Mouse (Mus musculus) embryonic facial prominence, embryonic 14.5 days (tissue): Measurements from ENCODE around the gene Mtnr1b. TPM values are rescaled to one million over a fixed set of nuclear protein-coding genes. Genes with fewer than 3 reads are reported as not detected.

ENCODE experiments used
- ATAC-seq: fragments of 200-750 bp; cut with Nextera tagmentation; 2 replicates; pipeline ENCODE4 v1.8.0; 2017; ENCODE audit warnings: low read depth, moderate number of reproducible peaks, moderate TSS enrichment
- DNase-seq: peaks from one replicate; pipeline ENCODE4 v3.0.0-alpha.2; 2015; ENCODE audit warnings: low spot score
- H3K27ac ChIP-seq: fragments of 300-500 bp; sonication (generic); replicated peaks from 2 replicates; pipeline ENCODE4 v1.5.1; 2014; ENCODE audit warnings: low read depth, mild to moderate bottlenecking, low read length, moderate library complexity
- H3K27me3 ChIP-seq: fragments of 300-500 bp; sonication (generic); replicated peaks from 2 replicates; pipeline ENCODE4 v1.6.1; 2014; ENCODE audit warnings: low read length; ENCODE audit not compliant: control insufficient read depth, insufficient read depth
- H3K36me3 ChIP-seq: fragments of 300-500 bp; sonication (generic); 2 replicates; pipeline ENCODE4 v1.6.1; 2014; ENCODE audit warnings: low read length, mixed read lengths; ENCODE audit not compliant: control insufficient read depth, insufficient read depth
- H3K4me1 ChIP-seq: fragments of 300-500 bp; sonication (generic); 2 replicates; pipeline ENCODE4 v1.6.1; 2014; ENCODE audit warnings: antibody characterized with exemption, low read length; ENCODE audit not compliant: control insufficient read depth, insufficient read depth
- H3K4me2 ChIP-seq: fragments of 300-500 bp; sonication (generic); 2 replicates; pipeline ENCODE4 v1.6.1; 2014; ENCODE audit warnings: low read depth, mild to moderate bottlenecking, low read length, moderate library complexity, mixed read lengths
- H3K4me3 ChIP-seq: fragments of 300-500 bp; sonication (generic); 2 replicates; pipeline ENCODE4 v1.5.1; 2014; ENCODE audit warnings: low read depth, mild to moderate bottlenecking, low read length
- H3K9ac ChIP-seq: fragments of 300-500 bp; sonication (generic); 2 replicates; pipeline ENCODE4 v1.6.1; 2014; ENCODE audit warnings: low read depth, mild to moderate bottlenecking, low read length, moderate library complexity, mixed read lengths
- H3K9me3 ChIP-seq: fragments of 300-500 bp; sonication (generic); 2 replicates; pipeline ENCODE4 v1.6.1; 2016; ENCODE audit warnings: low read length; ENCODE audit not compliant: control insufficient read depth
- WGBS: fragments of 180-500 bp; shearing (Covaris S2); extraction: QIAGEN DNeasy Blood & Tissue Kit; methylation state at CpG from one replicate; pipeline ENCODE4 v1.1.7; 2014; 5-methylcytosine and 5-hydroxymethylcytosine counted together
- polyA plus RNA-seq: library from polyadenylated mRNA; unstranded; fragments of >200 nt; fragmentation: Nextera tagmentation; extraction: Ambion mirVana; gene quantifications from 2 replicates; pipeline ENCODE4 v1.2.1, GENCODE M21; 2014

Gene Mtnr1b
- polyA plus RNA-seq, 1 experiment from 2014 or later, result not detected

DNA sequence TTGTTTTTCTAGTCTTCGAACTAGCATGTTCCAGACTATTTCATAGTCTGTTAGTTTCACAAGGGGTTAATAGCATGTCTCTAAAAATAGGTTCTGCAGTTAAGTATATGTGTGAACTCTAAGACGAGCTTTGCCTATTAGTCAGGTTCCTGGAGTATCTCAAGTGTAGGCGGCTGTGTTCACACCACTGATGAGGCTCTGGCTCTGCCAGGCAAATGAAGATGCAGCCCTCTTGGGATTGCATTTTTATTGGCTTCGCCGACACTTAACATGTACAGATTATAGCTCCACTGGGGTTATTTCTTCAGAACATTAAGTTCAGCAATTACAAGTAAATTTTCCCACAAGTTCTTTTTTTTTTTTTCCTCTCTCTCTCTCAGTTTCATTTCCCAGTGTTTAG is 12.4 kb upstream of the Mtnr1b start:
- no peaks in the 10 kb centered on the region for H3K27me3 ChIP-seq
- H3K9me3 ChIP-seq, result no peaks in the 10 kb centered on the region
- DNase-seq, result no peak
- no peak for ATAC-seq
- WGBS, result 78% methylated on average over 5 of the region's 5 CpGs
- no peak overlapping the region for H3K4me2 ChIP-seq
- no peaks in the 10 kb centered on the region for H3K4me1 ChIP-seq
- no peaks in the 10 kb centered on the region for H3K36me3 ChIP-seq
- H3K27ac ChIP-seq, result no peak overlapping the region
- no peak overlapping the region for H3K4me3 ChIP-seq
- H3K9ac ChIP-seq, result no peak overlapping the region

DNA sequence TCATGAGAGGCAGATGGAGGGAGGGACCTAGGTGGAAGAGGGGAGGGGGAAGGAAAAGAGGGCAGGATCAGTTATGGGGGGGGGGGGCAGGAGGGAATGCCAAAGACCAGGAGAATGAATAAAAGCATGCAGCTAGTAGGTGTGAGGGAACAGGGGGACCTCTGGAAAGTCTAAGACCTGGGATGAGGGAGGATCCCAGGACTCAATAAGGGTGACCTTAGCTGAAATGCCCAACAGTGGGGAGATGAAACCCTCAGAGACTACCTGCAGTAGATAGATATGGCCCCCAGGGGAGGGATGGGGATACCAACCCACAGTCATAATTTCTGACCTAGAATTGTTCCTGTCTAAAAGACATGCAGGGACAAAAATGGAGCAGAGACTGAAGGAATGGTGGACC is 6.4 kb upstream of the Mtnr1b start:
- Histone ChIP-seq H3K9me3 (no peaks in the 10 kb centered on the region), H3K4me1 (no peaks in the 10 kb centered on the region), H3K27ac (no peak overlapping the region), H3K27me3 (no peaks in the 10 kb centered on the region), H3K4me3 (no peak overlapping the region), H3K36me3 (no peaks in the 10 kb centered on the region), H3K4me2 (no peak overlapping the region), H3K9ac (no peak overlapping the region)
- ATAC-seq (no peak), DNase-seq (no peak)

DNA sequence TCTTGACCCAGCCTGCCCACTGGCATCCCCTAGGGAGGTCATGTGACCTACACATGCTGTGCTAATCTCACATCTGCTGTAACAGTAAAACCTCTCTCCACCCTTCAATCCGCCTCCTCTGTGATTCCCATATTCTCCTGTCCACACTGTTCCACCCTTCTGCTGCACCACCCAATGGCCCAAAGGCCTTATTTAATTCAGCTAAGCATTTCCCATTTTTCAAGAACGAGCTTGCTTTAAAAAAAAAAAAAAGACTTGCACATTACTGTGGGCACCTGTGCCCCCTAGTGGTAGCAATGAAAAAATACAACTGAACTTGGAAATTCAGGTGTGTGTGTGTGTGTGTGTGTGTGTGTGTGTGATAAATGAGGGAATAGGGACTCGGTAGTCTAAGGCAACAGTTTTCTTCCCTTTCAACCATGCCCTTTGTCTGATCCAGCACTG is 5.8 kb upstream of the Mtnr1b start:
- no peaks in the 10 kb centered on the region for H3K36me3 ChIP-seq
- H3K4me2 ChIP-seq, result no peak overlapping the region
- DNase-seq (peak; percentile 52), ATAC-seq (no peak)
- no peaks in the 10 kb centered on the region for H3K4me1 ChIP-seq
- no peak overlapping the region for H3K27ac ChIP-seq
- H3K27me3 ChIP-seq, result no peaks in the 10 kb centered on the region
- H3K4me3 ChIP-seq, result no peak overlapping the region
- H3K9ac ChIP-seq, result no peak overlapping the region
- 26% methylated on average over 3 of the region's 3 CpGs for WGBS
- H3K9me3 ChIP-seq, result no peaks in the 10 kb centered on the region

DNA sequence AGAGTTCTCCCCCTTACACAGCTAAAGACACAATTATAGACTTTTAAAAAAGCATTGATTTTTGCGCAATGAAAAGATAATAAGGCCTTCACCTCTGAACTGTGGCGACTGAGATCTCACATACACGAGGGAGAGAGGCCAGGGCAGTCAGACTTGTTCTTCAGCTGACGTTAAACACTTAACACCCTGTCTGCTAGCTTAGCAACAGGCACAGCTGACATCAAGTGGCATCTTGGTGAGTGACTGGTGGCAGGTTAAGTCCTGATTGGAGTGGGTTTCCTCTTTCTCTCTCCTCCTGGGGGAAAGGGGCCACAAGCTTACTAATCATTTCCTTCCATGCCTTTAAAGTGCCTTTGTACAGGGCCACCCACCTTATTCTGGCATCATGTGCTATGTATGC is 4.3 kb downstream of the Mtnr1b start:
- DNase-seq (peak; percentile 48), ATAC-seq (peak; percentile 38; the same call in 1 of the 2 replicates)
- 40% methylated on average over 4 of the region's 4 CpGs for WGBS

DNA sequence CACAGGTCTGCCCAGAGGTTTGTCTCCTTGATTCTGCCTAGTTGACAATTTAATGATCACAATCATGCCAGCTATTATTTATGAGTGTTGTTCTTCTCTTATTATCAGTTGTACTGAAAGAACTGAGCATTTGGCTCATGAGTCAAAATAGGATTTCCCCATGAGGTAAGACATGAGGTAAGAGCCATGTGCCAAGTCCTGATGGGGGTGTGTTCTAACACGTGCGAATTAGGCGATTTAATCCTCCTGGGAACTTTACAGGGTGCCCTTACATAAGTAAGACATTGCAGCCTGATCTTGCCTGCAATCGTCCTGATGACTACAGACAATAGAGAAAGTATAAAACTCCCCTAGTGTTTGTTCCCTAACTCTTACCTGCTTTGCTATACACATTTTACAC is 4.9 kb downstream of the Mtnr1b start:
- 67% methylated on average over 4 of the region's 4 CpGs for WGBS
- Histone ChIP-seq H3K9me3 (no peaks in the 10 kb centered on the region), H3K27ac (no peak overlapping the region), H3K27me3 (peaks cover 10% of the 10 kb centered on the region), H3K36me3 (no peaks in the 10 kb centered on the region), H3K4me1 (no peaks in the 10 kb centered on the region), H3K4me3 (no peak overlapping the region), H3K9ac (no peak overlapping the region), H3K4me2 (no peak overlapping the region)
- peak; percentile 45; the same call in 1 of the 2 replicates for ATAC-seq
- DNase-seq, result peak; percentile 53

More for the DNA sequence above, 4.3 kb downstream of the Mtnr1b start:
- Histone ChIP-seq H3K4me2 (no peak overlapping the region), H3K4me1 (no peaks in the 10 kb centered on the region), H3K27ac (no peak overlapping the region), H3K9me3 (no peaks in the 10 kb centered on the region), H3K4me3 (no peak overlapping the region), H3K36me3 (no peaks in the 10 kb centered on the region), H3K9ac (no peak overlapping the region), H3K27me3 (peaks cover 13% of the 10 kb centered on the region)

DNA sequence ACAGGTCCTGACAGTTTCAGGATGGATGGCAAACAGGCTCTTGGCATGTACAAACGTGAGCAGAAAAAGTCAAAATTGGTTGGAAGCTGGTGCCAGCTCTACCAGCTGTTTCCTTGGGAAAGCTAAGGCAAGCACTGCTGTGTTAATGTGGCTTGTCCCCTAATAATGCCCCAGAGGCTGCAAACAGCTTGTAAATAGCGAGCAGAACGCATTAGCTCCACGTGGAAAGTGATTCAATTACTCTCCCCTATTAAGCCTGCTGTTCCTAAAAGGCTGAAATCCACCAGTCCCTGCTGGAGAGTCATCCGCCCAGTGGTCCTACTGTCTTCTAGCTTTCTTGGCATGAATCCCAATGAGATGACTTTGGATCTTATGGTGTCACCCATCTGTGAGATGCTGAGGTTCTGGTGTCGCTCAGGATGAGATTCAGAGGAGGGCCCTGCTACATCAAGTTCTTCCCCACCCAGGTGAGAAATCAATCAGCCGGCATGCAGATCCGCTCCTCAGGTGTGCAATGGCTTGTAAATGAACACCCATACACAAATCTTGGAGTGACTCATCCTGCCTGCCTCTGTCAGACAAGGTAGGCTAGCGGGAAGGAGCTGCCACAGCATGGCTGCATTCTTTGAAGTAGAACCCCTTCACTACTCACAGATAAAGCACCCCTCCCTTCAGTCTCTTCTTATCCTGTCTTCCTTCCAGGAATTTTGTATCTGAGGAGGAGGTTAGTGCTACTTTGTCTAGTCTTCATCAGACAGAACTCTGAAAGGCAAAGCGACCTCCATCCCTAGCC is 7.9 kb downstream of the Mtnr1b start:
- ATAC-seq (no peak), DNase-seq (peak; percentile 59)
- no peaks in the 10 kb centered on the region for H3K9me3 ChIP-seq
- no peak overlapping the region for H3K4me3 ChIP-seq
- 62% methylated on average over 10 of the region's 10 CpGs for WGBS
- H3K9ac ChIP-seq, result no peak overlapping the region
- no peaks in the 10 kb centered on the region for H3K27me3 ChIP-seq
- H3K36me3 ChIP-seq, result no peaks in the 10 kb centered on the region
- no peak overlapping the region for H3K4me2 ChIP-seq
- H3K4me1 ChIP-seq, result no peaks in the 10 kb centered on the region
- no peak overlapping the region for H3K27ac ChIP-seq

DNA sequence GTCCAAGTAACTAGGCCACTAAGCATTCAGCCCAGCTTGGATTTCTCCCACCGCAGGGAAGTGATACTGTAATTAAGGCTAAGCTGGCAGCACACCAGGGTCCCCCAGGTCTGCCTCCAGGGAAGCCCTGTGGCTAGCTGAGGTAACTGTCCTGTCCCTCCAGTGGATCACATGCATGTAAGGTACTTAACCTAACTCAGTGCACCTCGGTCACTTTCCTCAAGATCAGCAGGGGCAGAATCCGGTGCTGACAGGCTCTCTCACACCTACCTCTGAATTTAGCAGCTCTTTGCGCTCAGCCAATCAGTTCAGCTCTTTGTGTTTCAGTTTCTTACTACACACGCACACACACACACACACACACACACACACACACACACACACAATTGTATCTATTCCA is 13.0 kb downstream of the Mtnr1b start:
- H3K27me3 ChIP-seq, result no peaks in the 10 kb centered on the region
- no peak overlapping the region for H3K9ac ChIP-seq
- no peak overlapping the region for H3K27ac ChIP-seq
- ATAC-seq (no peak), DNase-seq (no peak)
- H3K4me3 ChIP-seq, result no peak overlapping the region
- no peaks in the 10 kb centered on the region for H3K36me3 ChIP-seq
- whole genome bisulfite sequencing, result 60% methylated on average over 5 of the region's 5 CpGs
- H3K4me1 ChIP-seq, result no peaks in the 10 kb centered on the region
- no peaks in the 10 kb centered on the region for H3K9me3 ChIP-seq
- H3K4me2 ChIP-seq, result no peak overlapping the region

DNA sequence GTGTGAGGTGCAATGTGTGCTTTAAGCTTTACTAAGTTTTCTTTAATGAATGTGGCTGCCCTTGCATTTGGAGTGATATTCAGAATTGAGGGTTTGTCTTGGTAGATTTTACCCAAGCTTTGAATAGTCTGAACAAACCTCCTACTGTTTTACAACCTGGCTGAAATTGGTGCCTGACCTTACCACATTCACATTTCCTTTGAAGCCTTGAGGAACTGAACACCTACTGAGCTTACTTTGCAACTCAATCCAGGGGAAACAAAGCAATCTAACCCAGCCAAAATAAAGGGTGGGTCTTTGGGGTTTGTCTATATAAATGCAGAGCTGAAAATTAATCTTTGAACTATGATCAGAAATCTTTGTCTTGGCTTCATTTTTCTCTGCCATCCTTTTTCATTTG is 23.6 kb downstream of the Mtnr1b start:
- Histone ChIP-seq H3K27me3 (no peaks in the 10 kb centered on the region), H3K4me2 (no peak overlapping the region), H3K9ac (no peak overlapping the region), H3K36me3 (no peaks in the 10 kb centered on the region), H3K4me1 (no peaks in the 10 kb centered on the region), H3K27ac (no peak overlapping the region), H3K9me3 (no peaks in the 10 kb centered on the region), H3K4me3 (no peak overlapping the region)
- ATAC-seq (no peak), DNase-seq (no peak)

DNA sequence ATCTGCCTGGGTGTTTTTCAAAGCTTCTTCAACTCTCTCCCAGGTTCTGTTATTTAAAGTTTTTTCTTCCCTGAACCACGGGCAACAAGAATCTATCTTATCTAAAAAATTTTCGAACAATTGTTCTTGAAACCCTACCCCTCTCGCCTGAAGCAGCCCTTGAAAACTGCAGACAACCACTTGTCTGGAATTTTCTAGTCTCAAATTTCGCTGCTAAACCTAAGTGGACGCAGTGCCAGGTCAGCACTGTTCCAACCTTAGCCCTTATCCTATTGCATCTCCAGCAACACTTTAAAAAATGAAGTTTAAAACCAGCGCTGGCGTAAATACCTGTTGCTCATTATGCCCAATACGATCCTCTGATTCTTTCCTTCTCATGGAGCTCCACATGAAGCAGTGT is 29.0 kb downstream of the Mtnr1b start:
- ATAC-seq, result no peak
- Histone ChIP-seq H3K36me3 (no peaks in the 10 kb centered on the region), H3K4me2 (no peak overlapping the region), H3K27ac (no peak overlapping the region), H3K27me3 (no peaks in the 10 kb centered on the region), H3K9me3 (no peaks in the 10 kb centered on the region), H3K9ac (no peak overlapping the region), H3K4me1 (no peaks in the 10 kb centered on the region), H3K4me3 (no peak overlapping the region)
- DNase-seq, result no peak
- WGBS, result 63% methylated on average over 8 of the region's 8 CpGs
